Mouse (Mus musculus): ENCODE results near the gene BC034090. TPM values are rescaled to one million over a fixed set of nuclear protein-coding genes. Genes with fewer than 3 reads are reported as not detected.

The BC034090 gene
- total RNA-seq (2014; rRNA removed) (16.1 and 18.8 TPM in 2 replicates), polyA plus RNA-seq (2015; fragmentation: Nextera tagmentation; extraction: Ambion mirVana) (3.6 and 3.7 TPM in 2 replicates)

DNA sequence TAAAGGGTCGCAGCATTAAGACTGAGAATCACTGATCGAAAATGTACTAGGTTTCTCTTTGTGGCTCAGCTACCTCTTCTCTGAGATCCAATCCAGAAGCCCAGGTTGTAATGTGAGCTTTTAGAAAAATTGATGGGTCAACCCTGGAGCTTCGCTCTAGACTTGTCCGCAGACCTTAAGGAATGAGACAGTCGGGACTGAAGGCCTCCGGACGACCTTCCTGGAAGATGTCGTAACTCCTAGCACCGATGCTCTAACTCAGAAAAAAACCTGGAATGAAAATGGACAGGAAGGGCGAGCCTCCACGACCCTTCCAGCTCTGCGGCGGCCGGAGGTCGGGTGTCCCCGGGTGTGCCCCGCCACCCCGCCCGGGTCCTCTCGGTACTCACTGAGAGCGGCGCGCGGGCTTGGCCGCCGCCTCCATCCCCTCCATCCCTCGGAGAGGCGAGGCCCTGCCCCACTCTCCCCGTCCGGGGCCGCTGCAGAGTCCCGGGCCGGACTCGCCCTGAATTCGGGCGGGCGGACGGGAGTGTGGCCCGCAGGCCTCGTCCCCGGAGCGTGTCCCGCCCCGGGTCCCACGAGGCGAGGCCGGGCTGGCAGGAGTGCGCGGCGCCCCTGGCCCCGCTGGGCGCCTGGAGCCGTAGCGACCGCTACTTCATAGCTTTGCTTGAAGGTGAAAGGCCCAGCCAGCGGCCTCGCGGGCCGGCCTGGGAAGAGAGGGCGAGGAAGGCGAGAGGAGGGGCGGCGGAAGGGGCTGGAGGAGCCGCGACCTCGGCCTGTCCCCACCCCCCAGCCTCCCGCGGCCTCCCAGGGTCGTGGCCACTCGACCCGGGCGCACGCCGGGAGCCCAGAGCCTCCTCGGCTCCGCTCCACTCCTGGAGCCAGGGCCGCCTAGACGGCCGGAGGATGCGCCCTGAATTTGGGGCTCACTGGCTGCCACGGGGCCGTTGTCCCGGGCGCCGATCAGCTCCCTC, at the start of gene BC034090:
BC034090 (minus strand) TSS at position 648 of the 974 bp plus-strand sequence.
- H3K27ac ChIP-seq, result peak within 1 kb of the TSS; percentile 58; the same call in 1 of the 2 replicates

GRCm38 (mm10) chr1:155293446-155293845, 49.2 kb upstream of the BC034090 start:
- Histone ChIP-seq H3K4me1 (ENCODE audit: insufficient read depth, low read length) (no peaks in the 10 kb centered on the region), H3K27me3 (ENCODE audit: insufficient read depth, low read length) (no peaks in the 10 kb centered on the region), H3K36me3 (ENCODE audit: insufficient read depth, low read length) (peaks cover 16% of the 10 kb centered on the region), H3K9me3 (ENCODE audit: low read length) (no peaks in the 10 kb centered on the region), H3K4me3 (ENCODE audit: low read length) (no peak overlapping the region), H3K4me2 (ENCODE audit: low read depth, low read length) (no peak overlapping the region), H3K9ac (replicated peaks; ENCODE audit: low read length) (no peak overlapping the region), H3K27ac (no peak overlapping the region)
- peak; percentile 76; the same call in 1 of the 2 replicates for ATAC-seq
- 10% methylated on average over 3 of the region's 3 CpGs for WGBS
- peak; percentile 83 for TF ChIP-seq CTCF (IDR thresholded peaks at IDR 0.05; ENCODE audit: low read depth)
- DNase-seq (ENCODE audit: low spot score), result peak; percentile 91

More for the DNA sequence above, at the start of gene BC034090:
- Histone ChIP-seq H3K27me3 (ENCODE audit: insufficient read depth, low read length) (no peaks in the 10 kb centered on the region), H3K4me1 (ENCODE audit: insufficient read depth, low read length) (peaks cover 3% of the 10 kb centered on the region; the same call in 1 of the 2 replicates), H3K4me3 (ENCODE audit: low read length) (peak within 1 kb of the TSS; percentile 42), H3K9ac (replicated peaks; ENCODE audit: low read length) (peak within 1 kb of the TSS; percentile 67), H3K36me3 (ENCODE audit: insufficient read depth, low read length) (no peaks in the 10 kb centered on the region), H3K4me2 (ENCODE audit: low read depth, low read length) (peak within 1 kb of the TSS; percentile 71), H3K9me3 (ENCODE audit: low read length) (no peaks in the 10 kb centered on the region)
- ATAC-seq (peak; percentile 77), DNase-seq (ENCODE audit: low spot score) (peak; percentile 54)
- no peak for TF ChIP-seq CTCF (IDR thresholded peaks at IDR 0.05; ENCODE audit: low read depth)
- 5% methylated on average over 80 of the region's 85 CpGs for WGBS

DNA sequence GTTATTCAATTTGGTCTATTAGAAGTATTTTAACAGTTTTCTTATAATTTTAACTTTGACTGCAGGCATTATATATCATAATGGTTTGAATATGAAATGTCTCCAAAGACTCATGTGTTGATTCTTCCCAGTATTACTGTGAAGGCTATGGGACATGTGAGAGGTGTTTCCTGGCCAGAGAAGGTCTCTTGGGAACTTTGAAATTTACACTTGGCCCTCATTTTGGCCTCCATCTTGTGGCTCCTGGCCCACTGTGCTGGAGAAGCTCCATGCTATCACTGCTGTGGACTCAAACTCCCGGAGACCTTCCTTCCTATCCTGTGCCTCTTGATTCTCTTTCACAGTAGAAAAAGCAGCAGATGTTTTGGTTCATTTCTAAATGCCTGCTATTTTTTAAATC, 45.2 kb upstream of the BC034090 start:
- H3K27me3 ChIP-seq (ENCODE audit: insufficient read depth, low read length), result no peaks in the 10 kb centered on the region
- no peak overlapping the region for H3K4me3 ChIP-seq (ENCODE audit: low read length)
- H3K9me3 ChIP-seq (ENCODE audit: low read length), result no peaks in the 10 kb centered on the region
- H3K4me1 ChIP-seq (ENCODE audit: insufficient read depth, low read length), result no peaks in the 10 kb centered on the region
- ATAC-seq, result no peak
- no peak overlapping the region for H3K27ac ChIP-seq
- H3K36me3 ChIP-seq (ENCODE audit: insufficient read depth, low read length), result peaks cover 26% of the 10 kb centered on the region
- H3K9ac ChIP-seq (replicated peaks; ENCODE audit: low read length), result no peak overlapping the region
- H3K4me2 ChIP-seq (ENCODE audit: low read depth, low read length), result no peak overlapping the region
- 90% methylated on average over 1 of the region's 1 CpGs for WGBS
- TF ChIP-seq CTCF (IDR thresholded peaks at IDR 0.05; ENCODE audit: low read depth), result no peak
- DNase-seq (ENCODE audit: low spot score), result no peak

GRCm38 (mm10) chr1:155288033-155288432, 43.8 kb upstream of the BC034090 start:
- no peaks in the 10 kb centered on the region for H3K4me1 ChIP-seq (ENCODE audit: insufficient read depth, low read length)
- H3K9ac ChIP-seq (replicated peaks; ENCODE audit: low read length), result no peak overlapping the region
- WGBS, result 93% methylated on average over 3 of the region's 3 CpGs
- no peak for ATAC-seq
- no peak overlapping the region for H3K4me2 ChIP-seq (ENCODE audit: low read depth, low read length)
- H3K9me3 ChIP-seq (ENCODE audit: low read length), result no peaks in the 10 kb centered on the region
- no peak overlapping the region for H3K27ac ChIP-seq
- H3K27me3 ChIP-seq (ENCODE audit: insufficient read depth, low read length), result no peaks in the 10 kb centered on the region
- H3K4me3 ChIP-seq (ENCODE audit: low read length), result no peak overlapping the region
- no peak for TF ChIP-seq CTCF (IDR thresholded peaks at IDR 0.05; ENCODE audit: low read depth)
- H3K36me3 ChIP-seq (ENCODE audit: insufficient read depth, low read length), result peaks cover 28% of the 10 kb centered on the region
- DNase-seq (ENCODE audit: low spot score), result no peak

- no peak overlapping the region for H3K4me3 ChIP-seq (ENCODE audit: low read length)
- DNase-seq (ENCODE audit: low spot score) (no peak), ATAC-seq (no peak)
- no peaks in the 10 kb centered on the region for H3K9me3 ChIP-seq (ENCODE audit: low read length)
- no peak overlapping the region for H3K27ac ChIP-seq
- TF ChIP-seq CTCF (IDR thresholded peaks at IDR 0.05; ENCODE audit: low read depth), result no peak
- WGBS, result 81% methylated on average over 7 of the region's 7 CpGs
- no peaks in the 10 kb centered on the region for H3K4me1 ChIP-seq (ENCODE audit: insufficient read depth, low read length)
- H3K36me3 ChIP-seq (ENCODE audit: insufficient read depth, low read length), result peaks cover 30% of the 10 kb centered on the region; the same call in 1 of the 2 replicates
- H3K27me3 ChIP-seq (ENCODE audit: insufficient read depth, low read length), result no peaks in the 10 kb centered on the region
- no peak overlapping the region for H3K9ac ChIP-seq (replicated peaks; ENCODE audit: low read length)
- H3K4me2 ChIP-seq (ENCODE audit: low read depth, low read length), result no peak overlapping the region
Observed at GRCm38 (mm10) chr1:155283808-155284207, 39.6 kb upstream of the BC034090 start.

DNA sequence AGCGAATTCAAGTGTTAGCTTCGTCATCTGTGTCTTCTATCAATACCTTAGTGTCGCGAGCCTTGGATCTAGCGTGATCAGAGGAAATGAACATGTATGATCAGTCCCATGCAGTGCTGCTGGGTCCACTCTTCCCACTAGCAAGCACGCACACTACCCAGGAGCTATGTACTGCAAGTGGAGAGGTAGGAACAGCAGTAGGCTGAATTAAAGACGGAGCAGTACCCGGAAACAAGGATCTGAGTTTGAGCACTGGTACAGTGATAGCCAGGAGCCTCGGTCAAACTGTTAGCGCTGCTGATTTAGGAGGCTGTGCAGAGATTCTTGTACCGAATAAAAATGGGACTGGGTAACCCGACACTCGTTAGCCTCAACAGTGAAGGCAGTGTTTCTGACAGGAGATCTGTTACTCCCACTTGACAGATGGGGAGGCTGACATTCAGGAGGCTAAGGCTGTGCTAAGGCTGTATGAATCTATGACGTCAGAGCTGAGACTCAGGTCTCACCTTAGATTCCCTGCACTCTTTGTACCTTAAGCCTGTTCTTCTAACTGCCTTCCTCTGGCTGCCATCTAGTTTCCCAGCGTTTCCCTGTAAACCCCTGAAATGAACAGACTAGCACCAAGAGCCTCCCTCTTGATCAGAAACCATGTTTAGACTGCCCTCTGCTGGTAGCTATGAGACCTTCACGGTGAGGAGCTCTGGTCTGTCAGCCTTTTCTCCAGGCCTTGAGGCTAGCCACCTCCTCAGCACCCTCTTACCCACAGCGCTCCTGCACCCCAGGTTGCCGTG, 37.0 kb upstream of the BC034090 start:
- Histone ChIP-seq H3K36me3 (ENCODE audit: insufficient read depth, low read length) (peaks cover 20% of the 10 kb centered on the region; the same call in 1 of the 2 replicates), H3K27me3 (ENCODE audit: insufficient read depth, low read length) (no peaks in the 10 kb centered on the region), H3K4me1 (ENCODE audit: insufficient read depth, low read length) (no peaks in the 10 kb centered on the region), H3K4me3 (ENCODE audit: low read length) (no peak overlapping the region), H3K9me3 (ENCODE audit: low read length) (no peaks in the 10 kb centered on the region), H3K9ac (replicated peaks; ENCODE audit: low read length) (no peak overlapping the region), H3K4me2 (ENCODE audit: low read depth, low read length) (no peak overlapping the region), H3K27ac (no peak overlapping the region)
- DNase-seq (ENCODE audit: low spot score) (peak; percentile 94), ATAC-seq (peak; percentile 89)
- WGBS, result 60% methylated on average over 18 of the region's 18 CpGs
- TF ChIP-seq CTCF (IDR thresholded peaks at IDR 0.05; ENCODE audit: low read depth), result peak; percentile 94

Measured in hindbrain, postnatal 0 days (tissue).